Mouse (Mus musculus): ENCODE measurements around the gene Cdc6.
"Not testable (repeated sequence)": the region's sequence is repeated elsewhere in the genome, so short reads cannot be mapped to it uniquely, and the experiment has no call there.

Cdc6 gene

DNA sequence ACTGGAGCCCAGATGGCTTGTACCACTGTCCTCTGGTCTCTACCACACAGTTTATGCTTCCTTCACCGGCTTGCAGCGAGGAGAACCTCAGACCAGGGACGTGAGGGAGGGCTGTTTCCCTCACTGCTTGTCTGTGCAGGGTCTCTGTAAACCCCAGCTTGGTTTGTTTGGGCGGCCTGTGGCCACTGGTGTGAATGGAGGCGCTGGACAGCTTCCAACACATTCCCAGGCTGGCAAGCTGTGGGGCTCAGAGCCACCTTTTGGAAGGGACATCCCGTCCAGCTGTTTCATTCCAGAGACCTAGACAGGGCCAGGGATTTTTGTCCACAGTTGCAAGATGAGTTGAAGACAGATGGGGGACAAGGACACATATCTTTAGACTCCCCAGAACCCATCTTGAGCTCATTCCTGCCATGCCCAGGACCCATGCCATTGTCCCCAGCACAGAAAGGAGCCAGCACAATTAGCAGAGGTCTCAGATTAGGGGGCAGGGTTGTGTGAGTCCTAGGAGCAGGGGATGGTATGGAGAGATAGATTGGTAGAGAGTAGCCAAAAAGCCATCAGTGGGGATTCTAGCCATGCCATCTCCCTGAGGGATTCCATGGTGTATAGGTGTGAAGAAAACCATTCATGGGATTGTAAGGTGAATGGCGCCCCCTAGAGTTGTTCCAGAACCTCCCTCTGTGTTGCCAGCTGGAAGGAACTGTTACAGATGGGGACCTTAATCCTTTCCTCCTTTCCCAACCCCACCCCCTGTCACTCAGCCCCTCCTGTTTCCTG is 24.1 kb downstream of the Cdc6 start:
- no peak for DNase-seq (ENCODE audit: low spot score in 2 of 2)

DNA sequence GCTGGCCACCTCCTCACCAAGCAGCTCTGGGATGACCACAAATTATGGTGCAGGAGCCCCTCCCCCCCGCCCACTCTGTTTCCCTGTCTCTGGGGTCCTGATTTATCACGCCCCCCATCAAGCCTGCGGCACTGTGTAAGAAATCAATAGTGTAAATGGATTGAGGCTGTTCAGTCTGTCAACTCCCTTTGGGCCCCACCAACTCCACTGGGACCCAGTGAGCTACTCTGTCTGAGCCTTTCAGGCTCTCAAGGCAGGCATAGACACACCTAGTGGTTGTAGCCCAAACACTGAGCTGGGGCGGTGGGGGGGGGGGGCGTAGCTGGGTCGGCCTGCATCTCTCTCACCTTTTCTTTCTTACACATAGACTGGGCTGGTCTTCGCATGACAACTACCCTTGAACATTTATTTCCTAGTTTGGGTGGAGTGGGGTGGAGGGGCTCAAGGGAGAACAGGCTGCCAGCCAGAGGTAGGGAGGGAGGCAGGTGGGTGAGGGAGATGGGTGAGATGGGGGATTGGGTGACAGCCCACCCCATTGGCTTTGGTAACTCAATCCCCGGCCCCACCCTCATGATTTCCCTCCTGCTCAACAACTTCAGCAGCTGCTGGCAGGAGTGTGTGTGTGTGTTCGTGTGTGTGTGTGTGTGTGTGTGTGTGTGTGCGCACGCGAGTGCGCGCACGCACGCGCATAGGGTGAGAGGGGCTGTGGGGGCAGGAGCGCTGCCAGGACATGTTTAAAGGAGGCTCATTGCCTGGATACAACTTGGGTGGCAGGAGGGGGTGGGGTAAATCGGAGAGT is 24.9 kb downstream of the Cdc6 start:
- DNase-seq (ENCODE audit: low spot score in 2 of 2) = no peak

DNA sequence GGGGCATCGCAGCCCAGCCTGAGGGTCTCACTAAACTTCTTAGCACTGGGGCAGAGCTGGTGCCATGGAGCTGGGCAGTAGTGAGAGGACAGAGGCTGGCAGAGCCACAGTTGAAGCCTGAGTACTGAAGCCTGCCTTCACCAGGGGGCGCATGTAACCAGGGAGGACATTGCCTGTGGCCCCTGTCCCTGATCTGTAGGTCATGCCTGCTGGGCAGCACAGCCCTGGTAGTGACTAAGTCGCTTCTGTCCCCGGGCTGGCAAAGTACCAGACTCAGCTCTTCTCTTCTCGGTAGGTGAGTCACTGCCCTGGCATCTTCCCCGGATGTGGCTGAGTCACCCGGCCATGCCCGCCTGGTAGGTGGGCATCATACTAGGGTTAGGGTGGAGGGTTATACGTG is 25.6 kb downstream of the Cdc6 start:
- no peak for DNase-seq (ENCODE audit: low spot score in 2 of 2)

DNA sequence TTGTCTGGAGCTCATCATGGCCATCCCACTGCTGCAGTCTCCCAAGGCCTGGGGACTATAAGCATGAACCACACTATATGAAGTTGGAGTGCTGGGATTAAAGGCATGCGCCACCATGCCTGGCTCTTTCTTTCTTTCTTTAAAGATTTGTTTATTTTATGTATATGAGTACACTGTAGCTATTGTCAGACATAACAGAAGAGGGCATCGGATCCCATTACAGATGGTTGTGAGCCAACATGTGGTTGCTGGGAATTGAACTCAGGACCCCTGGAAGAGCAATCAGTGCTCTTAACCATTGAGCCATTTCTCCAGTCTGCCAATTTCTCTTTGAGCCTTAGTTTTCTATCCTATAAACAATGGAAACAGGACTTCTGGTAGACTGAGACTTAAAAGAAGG is 26.2 kb downstream of the Cdc6 start:
- not testable (repeated sequence) for DNase-seq (ENCODE audit: low spot score in 2 of 2)

DNA sequence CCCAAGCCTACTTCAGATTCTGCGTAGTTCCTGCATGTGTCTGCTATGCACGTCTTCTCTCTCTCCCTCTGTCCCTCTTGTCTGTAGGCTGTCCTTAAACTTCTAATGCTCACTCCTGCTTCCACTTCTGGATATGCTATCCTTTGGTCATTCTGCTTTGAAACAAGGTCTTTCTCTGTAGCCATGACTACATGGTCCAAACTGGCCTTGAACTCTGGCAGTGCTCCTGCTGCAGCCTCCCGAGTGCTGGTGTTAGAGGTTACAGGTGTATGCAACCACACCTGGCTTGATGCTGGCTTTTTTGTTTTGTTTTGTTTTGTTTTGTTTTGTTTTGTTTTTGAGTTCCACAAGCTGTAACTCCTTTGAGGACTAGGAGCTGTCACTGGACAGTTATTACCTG is 26.8 kb downstream of the Cdc6 start:
- no peak for DNase-seq (ENCODE audit: low spot score in 2 of 2)

DNA sequence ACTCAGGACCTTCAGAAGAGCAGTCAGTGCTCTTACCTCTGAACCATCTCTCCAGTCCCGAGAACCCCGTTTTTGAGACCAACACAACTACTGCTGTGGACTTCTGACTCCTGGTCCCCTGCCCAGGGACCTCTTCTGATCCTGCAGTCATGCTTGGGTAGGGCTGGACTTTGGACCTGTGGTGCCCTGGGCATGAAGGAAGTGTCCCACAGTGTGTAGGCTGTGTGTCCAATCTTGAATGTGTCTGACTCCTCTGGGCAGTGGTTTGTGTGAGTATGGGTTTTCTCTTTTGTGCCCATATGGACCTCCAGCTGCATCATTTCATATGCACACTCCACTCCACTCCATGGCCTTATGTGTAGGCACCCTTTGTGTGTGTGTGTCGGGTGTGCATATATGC is 27.5 kb downstream of the Cdc6 start:
- DNase-seq (ENCODE audit: low spot score in 2 of 2) = no peak

DNA sequence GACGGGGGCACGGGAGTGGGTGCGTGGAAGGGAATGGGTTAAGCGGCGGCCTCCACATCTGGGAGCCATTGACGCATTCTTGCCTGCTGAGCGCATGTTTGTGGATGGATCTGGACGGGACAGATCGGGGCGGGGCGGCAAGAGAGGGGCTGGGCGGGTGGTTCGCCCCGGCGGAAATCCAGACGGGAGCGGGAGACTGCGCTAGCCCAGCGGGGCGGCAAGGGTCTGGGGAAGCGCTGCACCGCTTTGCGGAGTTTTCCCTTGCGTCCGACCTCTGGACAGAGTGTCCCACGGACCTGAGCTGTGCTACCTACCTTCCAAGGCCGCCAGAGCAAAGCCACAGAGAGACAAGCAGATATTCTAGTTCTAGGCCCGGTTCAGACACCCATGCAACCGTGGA is 28.6 kb downstream of the Cdc6 start:
- DNase-seq (ENCODE audit: low spot score in 2 of 2) = no peak

DNA sequence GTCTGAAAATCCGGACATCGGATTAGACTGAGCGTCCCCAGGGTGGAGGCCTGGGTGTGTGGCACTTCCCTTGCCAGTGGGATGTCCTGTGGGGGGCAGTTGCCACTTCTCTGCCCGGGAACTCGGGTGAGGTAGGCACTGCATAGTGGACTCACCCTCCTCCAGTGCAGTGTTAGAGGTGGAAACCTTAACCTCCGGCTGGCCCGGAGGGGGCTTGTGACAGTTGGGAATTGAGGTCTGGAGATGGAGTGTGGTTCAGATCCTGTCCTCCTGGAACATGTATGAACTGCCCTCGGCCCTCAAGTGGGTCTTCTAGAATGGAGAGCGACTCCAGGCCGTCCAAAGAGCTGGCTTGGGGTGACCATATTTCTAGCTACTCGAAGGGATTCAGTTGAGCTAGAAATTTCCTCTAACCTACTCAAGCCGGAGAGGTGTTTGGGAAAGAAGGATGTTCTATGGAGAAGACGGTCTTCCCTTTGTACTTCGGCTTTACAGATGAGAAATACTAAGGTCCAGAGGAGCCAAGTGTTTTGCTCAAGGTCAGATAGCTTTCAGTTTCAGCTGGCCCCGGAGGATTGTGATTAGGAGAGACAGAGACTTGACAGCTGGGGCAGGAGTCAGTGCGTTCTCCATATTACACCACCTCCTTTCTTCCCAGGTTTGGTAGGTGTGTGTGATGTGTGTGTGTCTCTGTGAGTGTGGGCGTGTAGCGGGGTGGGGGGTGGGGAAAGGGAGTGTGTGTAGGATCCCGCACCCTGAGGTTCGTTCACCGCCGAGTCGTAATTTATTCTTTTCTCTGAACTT is 29.2 kb downstream of the Cdc6 start:
- DNase-seq (ENCODE audit: low spot score in 2 of 2) = no peak

DNA sequence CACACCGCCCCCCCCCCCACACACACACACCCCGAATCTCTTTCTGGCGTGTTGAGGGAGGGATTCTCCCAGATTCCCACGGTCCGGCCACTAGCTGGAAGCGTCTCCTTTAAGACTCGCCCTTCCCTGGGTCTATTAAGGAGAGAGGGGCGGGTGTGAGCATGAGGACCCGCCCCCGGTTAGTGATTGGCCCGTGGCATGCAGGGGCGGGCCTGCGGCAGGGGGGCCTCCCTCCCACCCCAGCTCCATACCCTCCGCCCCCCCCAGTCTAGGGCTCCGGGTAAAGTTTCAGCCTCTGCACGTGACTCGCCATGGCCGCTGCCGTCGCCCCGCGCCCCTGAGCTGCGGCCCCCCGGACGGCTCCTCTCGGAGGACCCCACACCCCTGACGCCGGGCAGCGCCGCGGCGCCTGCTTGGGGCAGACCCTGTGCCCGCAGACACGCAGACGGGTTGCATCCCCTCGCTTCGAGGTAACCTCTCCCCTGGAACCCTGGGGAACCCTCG is 29.9 kb downstream of the Cdc6 start:
- DNase-seq (ENCODE audit: low spot score in 2 of 2) = no peak

DNA sequence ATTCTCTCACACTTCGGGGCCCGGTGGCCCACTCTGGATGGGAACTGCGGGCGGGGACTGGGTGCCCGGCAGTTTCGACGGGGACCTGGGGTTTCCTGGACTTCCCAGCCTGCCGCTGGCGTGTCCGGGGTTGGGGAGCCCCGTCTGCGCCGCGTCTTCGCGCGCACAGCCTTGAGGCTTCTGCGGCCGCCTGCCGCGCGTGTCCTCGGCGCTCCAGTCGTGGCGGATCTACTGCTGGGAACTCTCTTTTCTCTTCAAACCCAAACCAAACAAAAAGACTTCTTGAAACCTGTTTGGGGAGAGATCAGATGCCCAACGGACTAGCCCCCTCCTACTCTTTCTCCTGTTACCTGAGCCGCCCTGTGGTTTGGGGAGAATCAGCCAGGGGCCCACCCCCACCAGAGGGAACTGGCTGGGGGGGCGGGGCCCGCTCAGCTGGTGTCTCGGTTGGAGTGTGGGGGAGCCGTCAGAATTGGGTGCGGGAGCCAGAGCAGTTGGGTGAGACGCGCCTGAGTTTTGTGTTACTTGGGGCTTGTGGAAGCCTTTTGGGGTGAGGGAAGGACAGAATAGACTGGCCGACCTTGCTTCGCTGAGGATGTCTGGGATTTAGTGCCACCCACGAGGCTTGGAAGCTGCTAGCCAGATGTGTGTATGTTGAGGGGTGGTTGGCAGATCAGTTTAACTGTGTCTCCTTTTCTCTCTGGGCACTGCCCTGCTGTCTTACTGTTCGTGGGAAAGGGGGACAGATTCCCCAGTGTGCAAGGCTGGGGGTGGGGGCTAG is 30.5 kb downstream of the Cdc6 start:
- no peak for DNase-seq (ENCODE audit: low spot score in 2 of 2)

DNA sequence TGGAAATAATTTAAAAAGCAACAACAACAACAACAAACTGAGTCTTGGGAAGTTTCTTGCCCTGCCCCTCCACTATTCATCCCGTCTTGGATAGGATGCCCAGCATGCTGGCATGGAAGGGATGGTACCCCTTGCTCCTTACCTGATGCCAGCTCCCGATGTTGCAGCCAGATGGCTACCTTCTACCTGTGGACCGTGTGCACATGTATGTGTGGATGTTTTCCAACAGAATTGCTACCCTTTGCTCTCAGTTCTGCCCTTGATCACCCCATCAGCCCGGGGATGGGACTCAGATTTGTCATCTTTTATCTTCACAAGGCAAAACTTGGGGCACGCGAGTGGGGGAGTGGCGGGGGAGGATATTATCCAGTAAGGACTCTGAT is 31.1 kb downstream of the Cdc6 start:
- no peak for DNase-seq (ENCODE audit: low spot score in 2 of 2)

DNA sequence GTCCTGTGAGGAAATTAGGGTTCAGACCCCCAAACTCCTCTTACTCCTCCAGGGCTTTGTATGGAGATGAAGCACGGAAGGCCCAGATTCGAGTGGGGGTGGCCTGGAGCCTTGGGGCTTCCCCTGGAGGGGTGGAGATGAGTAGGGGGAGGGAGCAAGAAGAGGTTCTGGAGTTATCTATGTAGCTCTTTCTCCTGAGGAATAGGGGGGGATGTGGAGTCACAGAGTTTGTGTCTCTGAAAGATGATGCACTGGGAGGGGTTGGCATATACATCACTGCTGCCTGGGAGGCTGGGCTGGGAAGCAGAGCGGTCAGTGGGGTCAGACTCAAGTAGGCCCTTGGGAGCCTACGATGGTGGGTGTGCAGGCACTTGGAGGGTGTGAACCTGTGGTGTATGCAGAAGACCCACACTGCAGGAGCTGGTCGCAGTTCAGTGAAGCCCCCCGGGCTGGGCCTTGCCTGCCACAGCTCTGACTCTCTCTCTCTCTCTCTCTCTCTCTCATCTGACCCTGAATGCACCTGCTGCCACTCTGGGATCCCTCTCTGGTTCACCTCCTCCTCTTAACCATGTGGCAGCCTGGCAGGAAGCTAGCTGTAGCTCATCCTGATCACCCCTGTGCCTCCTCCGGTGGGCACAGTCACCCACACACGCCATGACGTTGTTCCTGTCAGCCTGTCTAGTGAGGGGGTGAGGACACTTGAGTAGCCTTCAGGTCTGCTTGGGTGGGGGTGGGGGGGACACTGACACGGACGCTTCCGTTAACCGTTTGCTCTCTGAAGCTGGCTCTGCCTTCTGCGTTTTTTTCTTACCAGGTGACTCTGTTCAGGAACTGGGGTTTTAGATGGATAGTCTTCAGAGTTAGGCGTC is 31.7 kb downstream of the Cdc6 start:
- DNase-seq (ENCODE audit: low spot score in 2 of 2) = no peak

DNA sequence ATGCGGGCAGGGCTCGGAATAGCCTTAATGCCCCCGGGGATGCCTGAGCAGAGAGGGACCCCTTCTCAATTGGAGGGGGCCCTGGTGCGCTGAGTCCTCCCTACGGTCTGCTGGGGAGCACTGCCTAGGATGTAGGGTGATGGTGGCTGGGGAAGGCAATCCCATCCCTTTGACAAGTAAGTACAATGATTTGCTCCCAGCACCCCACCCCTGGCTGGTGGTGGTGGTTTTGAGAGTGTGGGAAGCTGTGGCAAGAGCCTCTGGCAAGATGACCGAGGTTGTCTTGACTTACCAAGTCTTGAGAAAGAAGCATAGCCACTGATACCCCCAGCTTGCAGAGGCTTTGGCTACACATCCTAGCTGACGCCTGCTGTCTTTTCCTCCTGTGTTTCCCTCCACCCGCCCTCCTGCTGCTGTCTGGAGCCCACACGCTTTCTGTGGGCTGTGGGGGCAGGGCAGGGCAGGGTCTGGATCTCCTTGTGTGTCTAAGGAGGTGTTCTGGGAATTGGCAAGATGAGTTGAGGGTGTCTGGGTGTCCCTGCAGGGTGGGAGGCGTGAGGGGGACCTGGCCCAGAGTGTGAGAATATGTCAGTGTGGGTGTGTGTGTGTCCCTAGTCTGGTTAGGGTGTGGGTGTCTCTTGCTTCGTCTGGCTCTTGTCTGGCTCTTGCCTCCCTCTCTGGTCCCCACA is 32.5 kb downstream of the Cdc6 start:
- DNase-seq (ENCODE audit: low spot score in 2 of 2) = peak; percentile 73

DNA sequence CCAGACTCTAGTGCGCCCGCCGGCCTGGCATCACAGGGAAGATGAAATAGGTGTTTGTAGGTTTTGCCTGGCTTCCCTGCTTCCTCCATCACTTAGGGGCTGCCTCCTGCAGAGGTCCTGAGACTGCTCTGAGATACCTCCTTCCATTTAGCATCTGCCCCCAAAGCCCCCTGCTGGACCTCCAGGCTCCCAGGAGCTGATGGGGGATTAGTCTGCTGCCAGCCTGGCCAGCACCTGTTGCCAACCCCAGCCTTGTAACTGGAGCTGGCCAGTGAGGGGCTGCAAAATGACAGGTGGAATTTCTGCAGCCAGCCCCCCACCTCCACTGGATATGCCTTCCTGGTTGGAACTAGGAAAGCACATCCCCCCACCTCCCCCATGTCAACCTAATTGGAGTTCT is 33.2 kb downstream of the Cdc6 start:
- DNase-seq (ENCODE audit: low spot score in 2 of 2) = no peak

DNA sequence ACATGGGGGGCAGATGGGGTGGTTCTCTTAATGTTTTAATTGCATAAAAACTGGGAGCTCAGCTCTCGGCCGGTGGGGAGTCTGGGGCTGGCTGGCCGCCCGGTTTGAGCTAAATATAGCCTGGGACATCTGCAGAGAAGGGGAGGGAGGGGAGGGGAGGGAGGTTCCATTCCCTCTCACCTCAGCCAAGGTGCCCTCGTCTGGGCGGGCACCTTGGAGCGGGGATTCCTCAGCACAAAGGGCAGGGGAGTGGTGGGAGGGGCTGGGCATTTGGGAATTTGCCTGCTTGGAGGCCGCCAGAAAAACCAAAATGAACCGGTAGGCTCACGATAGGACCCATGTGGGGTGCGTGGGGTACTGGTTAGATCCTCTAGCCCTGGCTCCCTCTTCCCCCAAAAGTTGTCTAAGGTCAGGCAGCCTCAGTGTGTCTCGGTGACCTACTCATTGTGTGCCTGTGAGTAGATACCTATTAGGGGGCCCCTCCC is 33.8 kb downstream of the Cdc6 start:
- DNase-seq (ENCODE audit: low spot score in 2 of 2) = no peak

DNA sequence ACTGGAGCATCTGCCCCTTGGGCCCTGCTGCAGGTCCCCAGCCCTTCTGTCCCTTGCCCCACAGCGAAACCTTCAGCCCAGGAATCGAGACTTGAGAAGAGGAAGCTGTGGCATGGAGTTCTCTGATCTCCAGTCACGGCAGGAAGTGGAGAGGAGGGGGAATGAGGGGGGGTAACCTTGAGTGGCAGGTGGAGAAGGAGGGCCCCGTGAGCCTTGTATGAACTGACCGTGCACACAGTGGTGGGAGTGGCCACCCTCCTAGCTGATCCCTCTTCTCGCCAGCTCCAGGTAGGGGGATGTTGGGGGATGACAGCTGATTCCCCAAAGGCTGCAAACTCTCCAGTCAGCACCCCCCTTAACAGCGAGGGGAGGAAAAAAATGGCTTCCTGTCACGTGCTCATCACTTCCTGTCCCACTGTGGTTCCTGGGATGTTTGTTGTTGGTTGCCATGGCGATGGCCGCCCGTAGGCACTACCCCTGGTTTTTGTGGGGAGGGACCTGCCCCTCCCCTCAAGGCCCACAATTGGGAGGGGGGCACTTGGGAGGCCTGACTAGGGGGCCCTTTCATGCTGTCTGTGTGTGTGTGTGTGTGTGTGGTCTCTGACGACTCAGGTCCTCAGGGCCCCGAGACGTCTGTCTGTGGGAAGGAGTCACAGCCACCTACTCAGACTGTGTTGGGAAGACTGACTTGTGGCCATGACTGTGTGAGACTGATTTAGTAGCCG is 34.4 kb downstream of the Cdc6 start:
- DNase-seq (ENCODE audit: low spot score in 2 of 2) = no peak

DNA sequence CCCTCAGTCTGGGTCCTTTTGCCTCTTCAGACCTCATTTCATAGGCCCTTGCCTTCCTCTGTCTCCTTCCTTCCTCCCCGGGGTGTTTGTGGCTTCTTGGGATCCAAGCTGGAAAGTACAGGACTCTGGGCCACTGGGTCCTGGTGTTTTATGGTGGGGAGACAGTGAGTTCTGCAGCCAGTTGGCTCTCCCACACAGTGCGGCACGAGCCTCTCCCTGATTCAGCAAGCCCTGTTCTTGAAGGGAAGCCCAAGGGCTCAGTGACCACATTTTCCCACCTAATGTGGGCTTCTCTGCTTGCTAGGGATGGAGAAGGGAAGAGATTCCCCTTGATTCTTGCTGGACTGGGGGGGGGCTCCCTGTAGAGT is 34.9 kb downstream of the Cdc6 start:
- no peak for DNase-seq (ENCODE audit: low spot score in 2 of 2)

DNA sequence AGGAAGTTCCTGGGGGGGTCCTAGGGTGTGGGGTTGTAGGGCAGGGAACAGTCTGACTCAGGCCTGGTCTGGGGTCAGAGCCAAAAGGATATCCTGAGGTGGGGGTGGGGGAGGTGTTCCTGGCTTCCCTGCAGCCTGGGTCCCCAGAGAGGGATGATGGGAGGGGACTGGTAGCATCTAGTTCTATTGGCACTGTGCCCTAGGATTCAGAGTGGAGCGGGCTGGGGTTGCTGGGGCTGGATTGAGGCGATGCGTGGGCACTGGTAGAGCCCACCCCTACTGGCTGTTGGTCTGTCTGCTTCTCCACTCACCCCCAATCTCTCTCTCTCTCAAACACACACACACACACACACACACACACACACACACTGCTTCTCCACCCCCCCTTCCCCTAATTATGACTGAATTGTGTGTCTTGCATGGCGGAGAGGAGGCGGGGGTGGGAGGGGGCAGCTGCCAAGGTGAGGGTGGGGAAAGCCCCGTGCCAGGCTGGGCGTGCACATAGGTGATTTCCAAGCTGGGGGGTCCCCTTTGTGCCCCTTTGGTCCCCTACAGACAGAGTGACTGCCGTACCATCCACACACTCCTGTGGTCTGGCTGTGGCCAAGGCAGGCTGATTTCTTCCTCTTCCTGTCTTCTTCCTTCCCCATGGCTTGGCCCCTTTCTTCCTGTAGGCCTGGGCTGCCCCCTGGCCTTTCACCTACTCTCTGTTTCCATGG is 35.5 kb downstream of the Cdc6 start:
- DNase-seq (ENCODE audit: low spot score in 2 of 2) = no peak
